Mouse (Mus musculus) limb, embryonic 14.5 days (tissue): ENCODE measurements around the gene E2f6. TPM values are rescaled to one million over a fixed set of nuclear protein-coding genes. Genes with fewer than 3 reads are reported as not detected.

Experiments used
- ATAC-seq: fragments of 200-750 bp; cut with Nextera tagmentation; 2 replicates; pipeline ENCODE4 v1.8.0; 2017; ENCODE audit warnings: low read depth, moderate number of reproducible peaks, moderate TSS enrichment; ENCODE audit not compliant: low FRiP score
- DNase-seq: peaks from one replicate; pipeline ENCODE4 v3.0.0-alpha.2; 2015; ENCODE audit warnings: low spot score
- H3K27ac ChIP-seq: fragments of 300-500 bp; sonication (generic); replicated peaks from 2 replicates; pipeline ENCODE4 v1.5.1; 2014; ENCODE audit warnings: low read depth, mild to moderate bottlenecking, low read length, moderate library complexity, mixed read lengths
- H3K27me3 ChIP-seq: fragments of 300-500 bp; sonication (generic); 2 replicates; pipeline ENCODE4 v1.6.1; 2014; ENCODE audit warnings: low read length, mixed read lengths; ENCODE audit not compliant: control insufficient read depth, insufficient read depth
- H3K36me3 ChIP-seq: fragments of 300-500 bp; sonication (generic); 2 replicates; pipeline ENCODE4 v1.6.1; 2014; ENCODE audit warnings: mild to moderate bottlenecking, low read length, moderate library complexity, mixed read lengths; ENCODE audit not compliant: control insufficient read depth, insufficient read depth
- H3K4me1 ChIP-seq: fragments of 300-500 bp; sonication (generic); 2 replicates; pipeline ENCODE4 v1.6.1; 2014; ENCODE audit warnings: antibody characterized with exemption, low read length, mixed read lengths; ENCODE audit not compliant: control insufficient read depth, insufficient read depth
- H3K4me2 ChIP-seq: fragments of 300-500 bp; sonication (generic); replicated peaks from 2 replicates; pipeline ENCODE4 v1.6.1; 2014; ENCODE audit warnings: low read depth, mild to moderate bottlenecking, low read length, moderate library complexity; ENCODE audit not compliant: severe bottlenecking
- H3K4me3 ChIP-seq: fragments of 300-500 bp; sonication (generic); replicated peaks from 2 replicates; pipeline ENCODE4 v1.5.1; 2014; ENCODE audit warnings: low read length
- H3K9ac ChIP-seq: fragments of 300-500 bp; sonication (generic); 2 replicates; pipeline ENCODE4 v1.6.1; 2014; ENCODE audit warnings: mild to moderate bottlenecking, low read depth, low read length, moderate library complexity; ENCODE audit not compliant: severe bottlenecking
- H3K9me3 ChIP-seq: fragments of 300-500 bp; sonication (generic); 2 replicates; pipeline ENCODE4 v1.6.1; 2016; ENCODE audit warnings: low read length; ENCODE audit not compliant: control insufficient read depth
- POLR2A ChIP-seq: fragments of 200-500 bp; IDR thresholded peaks from 2 replicates; pipeline ENCODE4 v1.8.0; 2012; ENCODE audit warnings: inconsistent platforms, mild to moderate bottlenecking, moderate library complexity, borderline replicate concordance; ENCODE audit not compliant: insufficient read depth, insufficient read length; ENCODE audit errors: extremely low read depth
- WGBS: fragments of 180-500 bp; shearing (Covaris S2); extraction: QIAGEN DNeasy Blood & Tissue Kit; methylation state at CpG from one replicate; pipeline ENCODE4 v1.1.7; 2014; 5-methylcytosine and 5-hydroxymethylcytosine counted together
- polyA plus RNA-seq, 2 experiments: library from polyadenylated mRNA; depleted of rRNA in 1 of 2; stranded (reverse) in 1 of 2; unstranded in 1 of 2; fragments of >200 nt; fragmentation: Nextera tagmentation in 1 of 2; extraction: Ambion mirVana in 1 of 2; gene quantifications; 2 replicates each; pipeline versions ENCODE4 v1.2.1 to v1.2.3; 2012 to 2014

Gene E2f6
- polyA plus RNA-seq, 2 experiments = 47.3 to 54.5 TPM

- DNase-seq (no peak), ATAC-seq (no peak)
- 72% methylated on average over 3 of the region's 3 CpGs for WGBS
- H3K36me3 ChIP-seq = no peaks in the 10 kb centered on the region
- H3K4me1 ChIP-seq = no peaks in the 10 kb centered on the region
- H3K4me3 ChIP-seq = no peak overlapping the region
- no peaks in the 10 kb centered on the region for H3K27me3 ChIP-seq
- TF ChIP-seq POLR2A = no peak
- 0 out of 2 replicates have a peak, but pooled peaks cover 2% of the 10 kb centered on the region for H3K9me3 ChIP-seq
- no peak overlapping the region for H3K27ac ChIP-seq
- H3K9ac ChIP-seq = no peak overlapping the region
- H3K4me2 ChIP-seq = no peak overlapping the region
These were observed 50.2 kb downstream of the E2f6 start for GRCm38 (mm10) chr12:16860961-16861360.

GRCm38 (mm10) chr12:16864477-16864876 is 53.7 kb downstream of the E2f6 start:
- Histone ChIP-seq H3K9ac (no peak overlapping the region), H3K36me3 (no peaks in the 10 kb centered on the region), H3K27ac (no peak overlapping the region), H3K4me2 (no peak overlapping the region), H3K4me3 (no peak overlapping the region), H3K4me1 (peaks cover 12% of the 10 kb centered on the region), H3K27me3 (no peaks in the 10 kb centered on the region), H3K9me3 (0 out of 2 replicates have a peak, but pooled peaks cover 2% of the 10 kb centered on the region)
- WGBS = 76% methylated on average over 4 of the region's 4 CpGs
- ATAC-seq (no peak), DNase-seq (no peak)
- no peak for TF ChIP-seq POLR2A

GRCm38 (mm10) chr12:16865871-16866270 is 55.1 kb downstream of the E2f6 start:
- Histone ChIP-seq H3K4me1 (peaks cover 25% of the 10 kb centered on the region), H3K27ac (no peak overlapping the region), H3K27me3 (no peaks in the 10 kb centered on the region), H3K36me3 (no peaks in the 10 kb centered on the region), H3K9me3 (0 out of 2 replicates have a peak, but pooled peaks cover 2% of the 10 kb centered on the region), H3K9ac (no peak overlapping the region), H3K4me3 (no peak overlapping the region), H3K4me2 (no peak overlapping the region)
- no peak for DNase-seq
- WGBS = 66% methylated on average over 3 of the region's 3 CpGs
- no peak for ATAC-seq
- TF ChIP-seq POLR2A = no peak

GRCm38 (mm10) chr12:16866460-16866859 is 55.7 kb downstream of the E2f6 start:
- peaks cover 27% of the 10 kb centered on the region for H3K4me1 ChIP-seq
- no peaks in the 10 kb centered on the region for H3K36me3 ChIP-seq
- no peak overlapping the region for H3K9ac ChIP-seq
- no peak overlapping the region for H3K4me3 ChIP-seq
- no peak for TF ChIP-seq POLR2A
- no peak overlapping the region for H3K4me2 ChIP-seq
- DNase-seq (no peak), ATAC-seq (no peak)
- H3K27me3 ChIP-seq = no peaks in the 10 kb centered on the region
- H3K9me3 ChIP-seq = 0 out of 2 replicates have a peak, but pooled peaks cover 2% of the 10 kb centered on the region
- H3K27ac ChIP-seq = no peak overlapping the region
- WGBS = 34% methylated on average over 3 of the region's 3 CpGs

- 58% methylated on average over 7 of the region's 7 CpGs for WGBS
- no peaks in the 10 kb centered on the region for H3K36me3 ChIP-seq
These were observed 56.5 kb downstream of the E2f6 start for GRCm38 (mm10) chr12:16867306-16867705.

GRCm38 (mm10) chr12:16868618-16869017 is 57.9 kb downstream of the E2f6 start:
- WGBS = 71% methylated on average over 6 of the region's 6 CpGs
- H3K27ac ChIP-seq = no peak overlapping the region
- H3K4me3 ChIP-seq = no peak overlapping the region
- no peak for ATAC-seq
- DNase-seq = no peak
- H3K9ac ChIP-seq = no peak overlapping the region
- no peak for TF ChIP-seq POLR2A
- no peak overlapping the region for H3K4me2 ChIP-seq
- 0 out of 2 replicates have a peak, but pooled peaks cover 2% of the 10 kb centered on the region for H3K9me3 ChIP-seq
- no peaks in the 10 kb centered on the region for H3K36me3 ChIP-seq
- peaks cover 33% of the 10 kb centered on the region for H3K4me1 ChIP-seq
- H3K27me3 ChIP-seq = no peaks in the 10 kb centered on the region

More at GRCm38 (mm10) chr12:16867306-16867705, 56.5 kb downstream of the E2f6 start:
- Histone ChIP-seq H3K4me1 (peaks cover 27% of the 10 kb centered on the region), H3K9me3 (0 out of 2 replicates have a peak, but pooled peaks cover 2% of the 10 kb centered on the region), H3K4me3 (no peak overlapping the region), H3K4me2 (no peak overlapping the region), H3K9ac (no peak overlapping the region), H3K27ac (no peak overlapping the region), H3K27me3 (no peaks in the 10 kb centered on the region)
- ATAC-seq (no peak), DNase-seq (no peak)
- TF ChIP-seq POLR2A = no peak
